Mouse (Mus musculus): Measurements from ENCODE around the gene Asah2. TPM values are rescaled to one million over a fixed set of nuclear protein-coding genes. Genes with fewer than 3 reads are reported as not detected.

The Asah2 gene
- polyA plus RNA-seq, 1 experiment from 2014 or later: 1.8 TPM

- 75% methylated on average over 10 of the region's 10 CpGs for WGBS
These were observed 19.3 kb upstream of the Asah2 start for GRCm38 (mm10) chr19:32127180-32127850.

DNA sequence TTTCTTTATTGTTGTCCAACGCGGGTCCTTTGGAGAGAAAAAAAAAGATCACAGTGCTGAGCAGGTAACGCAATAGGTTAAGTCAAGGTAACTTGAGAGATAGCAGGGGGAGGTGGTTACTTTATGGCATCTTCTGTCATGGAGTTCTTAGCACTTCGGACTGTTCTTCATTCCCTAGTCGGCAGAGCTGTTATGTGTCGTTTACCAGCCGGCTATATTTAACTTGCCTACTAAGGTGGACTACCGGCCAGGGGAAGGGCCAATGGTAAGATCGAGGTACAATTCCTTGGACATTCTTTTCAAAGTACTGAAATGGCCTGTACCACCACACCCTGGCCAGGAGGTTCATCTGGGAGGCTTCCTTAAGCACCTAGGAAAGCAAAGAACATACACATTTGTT is 16.1 kb upstream of the Asah2 start:
- Histone ChIP-seq H3K27ac (no peak overlapping the region), H3K4me2 (no peak overlapping the region), H3K4me1 (no peaks in the 10 kb centered on the region), H3K9me3 (no peaks in the 10 kb centered on the region), H3K36me3 (peaks cover 13% of the 10 kb centered on the region), H3K9ac (no peak overlapping the region), H3K4me3 (no peak overlapping the region), H3K27me3 (no peaks in the 10 kb centered on the region)
- WGBS: 91% methylated on average over 9 of the region's 9 CpGs
- ATAC-seq (ENCODE audit: insufficient number of reproducible peaks, insufficient read depth, low FRiP score, low TSS enrichment, low read depth): no peak

More at GRCm38 (mm10) chr19:32127180-32127850, 19.3 kb upstream of the Asah2 start:
- peaks cover 18% of the 10 kb centered on the region for H3K36me3 ChIP-seq
- no peak overlapping the region for H3K4me2 ChIP-seq
- no peak for ATAC-seq (ENCODE audit: insufficient number of reproducible peaks, insufficient read depth, low FRiP score, low TSS enrichment, low read depth)
- H3K9me3 ChIP-seq: no peaks in the 10 kb centered on the region
- H3K9ac ChIP-seq: no peak overlapping the region
- H3K4me3 ChIP-seq: no peak overlapping the region
- H3K27ac ChIP-seq: no peak overlapping the region
- H3K4me1 ChIP-seq: peaks cover 9% of the 10 kb centered on the region; the same call in 1 of the 2 replicates
- H3K27me3 ChIP-seq: no peaks in the 10 kb centered on the region

DNA sequence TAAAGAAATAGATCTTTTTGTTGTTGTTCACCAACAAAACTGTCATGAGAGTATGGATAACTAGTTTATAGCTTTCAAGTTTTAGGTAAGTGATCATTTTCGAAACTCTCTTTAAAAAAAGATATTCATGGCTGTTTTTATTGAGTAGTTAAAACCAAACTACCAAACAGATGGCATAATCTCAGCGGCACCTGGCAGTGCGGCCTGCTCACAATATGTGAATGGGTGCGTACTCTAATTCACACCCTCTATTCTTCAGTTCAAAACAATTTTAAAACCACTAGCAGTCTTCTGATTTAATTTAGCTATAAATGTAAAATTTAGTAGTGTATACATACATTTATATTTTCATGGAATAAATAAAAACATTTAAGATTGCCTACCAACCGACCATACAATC is 15.2 kb upstream of the Asah2 start:
- Histone ChIP-seq H3K27me3 (no peaks in the 10 kb centered on the region), H3K4me3 (no peak overlapping the region), H3K27ac (no peak overlapping the region), H3K9me3 (no peaks in the 10 kb centered on the region), H3K4me2 (no peak overlapping the region), H3K4me1 (no peaks in the 10 kb centered on the region), H3K36me3 (peaks cover 10% of the 10 kb centered on the region), H3K9ac (no peak overlapping the region)
- 94% methylated on average over 5 of the region's 5 CpGs for WGBS
- no peak for ATAC-seq (ENCODE audit: insufficient number of reproducible peaks, insufficient read depth, low FRiP score, low TSS enrichment, low read depth)

DNA sequence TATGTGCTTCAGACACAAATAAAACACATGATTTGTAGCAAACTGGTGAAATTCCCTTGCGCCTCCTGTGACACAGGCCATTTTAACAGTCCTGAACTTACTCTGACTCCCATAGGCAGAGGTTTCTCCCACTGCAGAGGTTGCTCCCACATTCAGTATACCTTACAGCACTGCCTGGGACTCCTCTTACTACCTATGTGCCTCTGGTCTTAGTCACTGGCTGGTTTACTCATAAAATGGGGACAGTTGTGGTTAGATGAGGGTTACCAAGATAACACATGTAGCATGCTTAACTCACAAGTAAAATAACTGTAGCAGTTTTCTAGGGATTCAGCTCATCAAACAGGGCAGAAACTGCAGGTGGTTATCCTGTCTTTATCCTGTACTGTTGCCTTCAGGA is 12.8 kb upstream of the Asah2 start:
- Histone ChIP-seq H3K36me3 (peaks cover 7% of the 10 kb centered on the region), H3K4me2 (no peak overlapping the region), H3K27ac (no peak overlapping the region), H3K9ac (no peak overlapping the region), H3K4me1 (no peaks in the 10 kb centered on the region), H3K9me3 (no peaks in the 10 kb centered on the region), H3K4me3 (no peak overlapping the region), H3K27me3 (no peaks in the 10 kb centered on the region)
- 86% methylated on average over 1 of the region's 1 CpGs for WGBS
- no peak for ATAC-seq (ENCODE audit: insufficient number of reproducible peaks, insufficient read depth, low FRiP score, low TSS enrichment, low read depth)

GRCm38 (mm10) chr19:32119666-32120065 is 11.7 kb upstream of the Asah2 start:
- H3K4me3 ChIP-seq: no peak overlapping the region
- WGBS: 88% methylated on average over 2 of the region's 2 CpGs
- no peak overlapping the region for H3K4me2 ChIP-seq
- ATAC-seq (ENCODE audit: insufficient number of reproducible peaks, insufficient read depth, low FRiP score, low TSS enrichment, low read depth): no peak
- no peaks in the 10 kb centered on the region for H3K4me1 ChIP-seq
- no peak overlapping the region for H3K9ac ChIP-seq
- peaks cover 7% of the 10 kb centered on the region for H3K36me3 ChIP-seq
- H3K27me3 ChIP-seq: no peaks in the 10 kb centered on the region
- H3K27ac ChIP-seq: no peak overlapping the region
- H3K9me3 ChIP-seq: no peaks in the 10 kb centered on the region

DNA sequence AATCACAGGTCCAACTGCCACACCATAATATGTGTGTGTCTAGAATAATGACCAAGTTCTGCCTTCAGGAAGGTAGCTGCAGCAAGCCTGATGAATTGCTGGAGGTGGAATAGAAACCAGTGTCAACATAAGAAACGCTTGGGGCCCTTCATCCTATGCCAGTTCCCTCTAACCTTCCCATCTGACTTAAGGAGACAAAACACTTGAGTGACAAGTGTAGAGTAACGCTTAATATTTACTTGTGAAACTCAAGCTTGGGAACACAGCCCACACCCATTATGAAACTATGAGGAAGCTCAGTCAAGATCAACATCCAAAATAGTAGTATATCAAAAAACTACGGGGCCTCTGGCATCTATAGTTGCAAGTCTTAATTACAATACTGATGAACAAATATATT is 10.5 kb upstream of the Asah2 start:
- no peaks in the 10 kb centered on the region for H3K36me3 ChIP-seq
- no peaks in the 10 kb centered on the region for H3K9me3 ChIP-seq
- no peaks in the 10 kb centered on the region for H3K4me1 ChIP-seq
- no peak overlapping the region for H3K9ac ChIP-seq
- no peaks in the 10 kb centered on the region for H3K27me3 ChIP-seq
- WGBS: 79% methylated on average over 3 of the region's 3 CpGs
- no peak overlapping the region for H3K27ac ChIP-seq
- no peak for ATAC-seq (ENCODE audit: insufficient number of reproducible peaks, insufficient read depth, low FRiP score, low TSS enrichment, low read depth)
- no peak overlapping the region for H3K4me3 ChIP-seq
- H3K4me2 ChIP-seq: no peak overlapping the region

GRCm38 (mm10) chr19:32117484-32118018 is 9.5 kb upstream of the Asah2 start:
- Histone ChIP-seq H3K4me2 (no peak overlapping the region), H3K4me3 (no peak overlapping the region), H3K9me3 (no peaks in the 10 kb centered on the region), H3K27ac (no peak overlapping the region), H3K36me3 (no peaks in the 10 kb centered on the region), H3K4me1 (0 out of 2 replicates have a peak, but pooled peaks cover 1% of the 10 kb centered on the region), H3K27me3 (no peaks in the 10 kb centered on the region), H3K9ac (no peak overlapping the region)
- ATAC-seq (ENCODE audit: insufficient number of reproducible peaks, insufficient read depth, low FRiP score, low TSS enrichment, low read depth): no peak
- 82% methylated on average over 6 of the region's 6 CpGs for WGBS

DNA sequence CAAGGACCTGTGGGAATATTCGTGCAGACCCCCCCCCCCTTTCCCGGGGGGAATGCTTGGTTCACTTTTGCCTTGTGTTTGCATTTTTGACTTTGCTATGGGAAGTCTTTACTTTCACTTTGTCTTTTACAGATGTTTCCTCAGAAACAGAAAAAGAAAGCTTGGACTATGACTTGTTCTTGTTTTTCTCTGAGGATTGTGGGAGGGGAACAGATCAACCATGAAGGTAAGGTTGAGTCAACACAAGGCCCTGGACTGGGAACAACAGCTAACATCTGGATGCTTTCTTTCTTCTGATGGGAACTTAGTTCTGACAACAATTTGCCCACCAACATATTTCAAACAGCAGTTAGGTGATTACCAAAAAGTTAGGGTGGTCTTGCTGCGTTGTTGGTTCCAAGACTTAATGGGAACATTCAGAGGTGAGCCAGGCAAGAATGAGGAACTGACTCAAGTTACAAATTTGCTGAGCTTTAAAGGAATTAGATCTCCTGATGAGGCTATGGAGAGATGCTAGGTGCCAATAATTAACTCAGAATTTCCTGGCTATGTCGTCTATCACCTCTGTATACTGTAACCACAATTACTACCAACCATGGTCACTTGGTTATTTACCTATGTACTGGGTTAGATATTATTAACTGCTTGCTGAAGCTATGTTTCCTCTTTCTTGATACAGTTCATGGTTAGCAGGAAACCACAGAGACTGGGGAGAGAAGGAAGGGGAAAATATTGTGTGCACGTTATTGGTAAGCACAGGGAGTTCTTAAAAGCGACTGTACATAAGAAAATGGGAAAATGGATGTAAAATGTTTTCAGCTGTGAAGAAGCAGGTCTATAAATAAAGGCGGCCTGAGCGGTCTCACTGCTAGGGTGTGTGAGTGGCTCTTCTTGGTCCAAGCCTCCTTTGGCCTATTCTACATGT is 4.1 kb upstream of the Asah2 start:
- Histone ChIP-seq H3K4me2 (no peak overlapping the region), H3K4me1 (peaks cover 10% of the 10 kb centered on the region), H3K27ac (no peak overlapping the region), H3K9me3 (no peaks in the 10 kb centered on the region), H3K4me3 (no peak overlapping the region), H3K27me3 (no peaks in the 10 kb centered on the region), H3K9ac (no peak overlapping the region), H3K36me3 (no peaks in the 10 kb centered on the region)
- 76% methylated on average over 8 of the region's 8 CpGs for WGBS
- no peak for ATAC-seq (ENCODE audit: insufficient number of reproducible peaks, insufficient read depth, low FRiP score, low TSS enrichment, low read depth)

- peak overlapping the region; percentile 59 for H3K4me2 ChIP-seq
- no peaks in the 10 kb centered on the region for H3K9me3 ChIP-seq
- ATAC-seq (ENCODE audit: insufficient number of reproducible peaks, insufficient read depth, low FRiP score, low TSS enrichment, low read depth): no peak
- no peak overlapping the region for H3K27ac ChIP-seq
- H3K9ac ChIP-seq: peak overlapping the region; percentile 95; the same call in 1 of the 2 replicates
- no peaks in the 10 kb centered on the region for H3K27me3 ChIP-seq
- peak overlapping the region; percentile 68 for H3K4me3 ChIP-seq
- WGBS: 81% methylated on average over 2 of the region's 2 CpGs
- peaks cover 22% of the 10 kb centered on the region for H3K4me1 ChIP-seq
- H3K36me3 ChIP-seq: no peaks in the 10 kb centered on the region
These were observed 1.3 kb downstream of the Asah2 start for GRCm38 (mm10) chr19:32106750-32107149.

GRCm38 (mm10) chr19:32104217-32104616 is 3.8 kb downstream of the Asah2 start:
- no peaks in the 10 kb centered on the region for H3K27me3 ChIP-seq
- H3K27ac ChIP-seq: no peak overlapping the region
- no peak overlapping the region for H3K4me3 ChIP-seq
- peaks cover 18% of the 10 kb centered on the region for H3K4me1 ChIP-seq
- H3K9me3 ChIP-seq: no peaks in the 10 kb centered on the region
- H3K9ac ChIP-seq: no peak overlapping the region
- no peaks in the 10 kb centered on the region for H3K36me3 ChIP-seq
- H3K4me2 ChIP-seq: no peak overlapping the region
- ATAC-seq (ENCODE audit: insufficient number of reproducible peaks, insufficient read depth, low FRiP score, low TSS enrichment, low read depth): no peak
- WGBS: 54% methylated on average over 4 of the region's 4 CpGs

DNA sequence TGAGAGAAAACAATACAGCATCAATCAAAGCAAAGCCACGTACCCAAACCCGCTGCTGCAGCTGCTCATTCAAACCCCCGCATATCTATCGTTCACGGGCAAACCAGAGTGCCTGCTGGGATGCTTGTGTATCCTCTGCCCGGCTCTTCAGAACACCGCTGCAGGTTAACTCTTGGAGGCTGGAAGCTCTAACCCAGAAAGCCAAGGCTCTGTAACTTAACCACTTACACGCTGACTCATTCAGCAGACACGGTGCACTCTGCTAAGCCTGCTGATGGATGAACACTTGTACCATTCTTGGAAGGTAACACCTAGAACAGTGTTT is 5.1 kb downstream of the Asah2 start:
- no peak for ATAC-seq (ENCODE audit: insufficient number of reproducible peaks, insufficient read depth, low FRiP score, low TSS enrichment, low read depth)
- 5% methylated on average over 9 of the region's 9 CpGs for WGBS
- no peaks in the 10 kb centered on the region for H3K27me3 ChIP-seq
- peaks cover 18% of the 10 kb centered on the region for H3K4me1 ChIP-seq
- H3K27ac ChIP-seq: no peak overlapping the region
- peak overlapping the region; percentile 52 for H3K4me2 ChIP-seq
- H3K36me3 ChIP-seq: no peaks in the 10 kb centered on the region
- peak overlapping the region; percentile 23 for H3K4me3 ChIP-seq
- H3K9ac ChIP-seq: 0 out of 2 replicates have a peak overlapping the region, but pooled peaks have one; percentile 21
- no peaks in the 10 kb centered on the region for H3K9me3 ChIP-seq
